Mouse (Mus musculus): ENCODE data around the gene Gm13696. TPM values are rescaled to one million over a fixed set of nuclear protein-coding genes. Genes with fewer than 3 reads are reported as not detected.
"Not testable (repeated sequence)": the region's sequence is repeated elsewhere in the genome, so short reads cannot be mapped to it uniquely, and the experiment has no call there.

Gene Gm13696
- not detected in 2 replicates for polyA plus RNA-seq (2016; fragmentation: Nextera tagmentation; extraction: Ambion mirVana)

GRCm38 (mm10) chr2:83972823-83973222 lies at the start of gene Gm13696:
Gm13696 (plus strand) TSS chr2:83973123.
- H3K9me3 ChIP-seq; H3K27ac ChIP-seq; DNase-seq (ENCODE audit: low spot score); H3K4me3 ChIP-seq; H3K27me3 ChIP-seq (ENCODE audit: insufficient read depth, poor library complexity, severe bottlenecking); H3K36me3 ChIP-seq; H3K4me1 ChIP-seq: not testable (repeated sequence)
- WGBS, result no CpG with 5 or more reads among the region's 6 CpGs

GRCm38 (mm10) chr2:83929478-83930088 lies 43.3 kb upstream of the Gm13696 start:
- Histone ChIP-seq H3K4me1 (no peaks in the 10 kb centered on the region), H3K27me3 (ENCODE audit: insufficient read depth, poor library complexity, severe bottlenecking) (no peaks in the 10 kb centered on the region), H3K27ac (no peak overlapping the region), H3K9me3 (no peaks in the 10 kb centered on the region), H3K36me3 (no peaks in the 10 kb centered on the region), H3K4me3 (no peak overlapping the region)
- WGBS, result 67% methylated on average over 2 of the region's 2 CpGs
- no peak for DNase-seq (ENCODE audit: low spot score)

GRCm38 (mm10) chr2:83940931-83941361 lies 32.0 kb upstream of the Gm13696 start, which contains the start of gene Zswim2:
Zswim2 (minus strand) TSS chr2:83941228.
- no peak within 1 kb of the TSS for H3K27ac ChIP-seq
- no peaks in the 10 kb centered on the region for H3K27me3 ChIP-seq (ENCODE audit: insufficient read depth, poor library complexity, severe bottlenecking)
- peaks cover 4% of the 10 kb centered on the region for H3K4me1 ChIP-seq
- 2% methylated on average over 20 of the region's 20 CpGs for WGBS
- peak within 1 kb of the TSS; percentile 52 for H3K4me3 ChIP-seq
- peak; percentile 81 for DNase-seq (ENCODE audit: low spot score)
- no peaks in the 10 kb centered on the region for H3K9me3 ChIP-seq
- H3K36me3 ChIP-seq, result no peaks in the 10 kb centered on the region

GRCm38 (mm10) chr2:83941378-83941777 lies 31.5 kb upstream of the Gm13696 start:
- Histone ChIP-seq H3K27me3 (ENCODE audit: insufficient read depth, poor library complexity, severe bottlenecking) (no peaks in the 10 kb centered on the region), H3K4me1 (peaks cover 4% of the 10 kb centered on the region), H3K36me3 (no peaks in the 10 kb centered on the region), H3K9me3 (no peaks in the 10 kb centered on the region), H3K27ac (no peak overlapping the region), H3K4me3 (peak overlapping the region; percentile 52)
- DNase-seq (ENCODE audit: low spot score), result no peak
- WGBS, result 53% methylated on average over 3 of the region's 3 CpGs

- H3K9me3 ChIP-seq, result no peaks in the 10 kb centered on the region
- no peaks in the 10 kb centered on the region for H3K27me3 ChIP-seq (ENCODE audit: insufficient read depth, poor library complexity, severe bottlenecking)
- no peaks in the 10 kb centered on the region for H3K36me3 ChIP-seq
- no peak for DNase-seq (ENCODE audit: low spot score)
- H3K4me3 ChIP-seq, result no peak overlapping the region
- peaks cover 4% of the 10 kb centered on the region for H3K4me1 ChIP-seq
- H3K27ac ChIP-seq, result no peak overlapping the region
- WGBS, result 38% methylated on average over 4 of the region's 4 CpGs
Measured at GRCm38 (mm10) chr2:83941792-83942191, 31.1 kb upstream of the Gm13696 start.

- not testable (repeated sequence) for H3K9me3 ChIP-seq; H3K4me1 ChIP-seq; H3K4me3 ChIP-seq; H3K27ac ChIP-seq; H3K27me3 ChIP-seq (ENCODE audit: insufficient read depth, poor library complexity, severe bottlenecking); H3K36me3 ChIP-seq; DNase-seq (ENCODE audit: low spot score)
- WGBS, result no CpG with 5 or more reads among the region's 6 CpGs
Measured at GRCm38 (mm10) chr2:83955393-83955792, 17.5 kb upstream of the Gm13696 start, which contains the start of gene Gm13698. Gm13698 (plus strand) TSS chr2:83955693.

GRCm38 (mm10) chr2:83961203-83961602 lies 11.7 kb upstream of the Gm13696 start, which contains the start of gene Gm13693:
Gm13693 (plus strand) TSS chr2:83961503.
- H3K4me1 ChIP-seq; H3K9me3 ChIP-seq; H3K27ac ChIP-seq; H3K4me3 ChIP-seq; H3K36me3 ChIP-seq; H3K27me3 ChIP-seq (ENCODE audit: insufficient read depth, poor library complexity, severe bottlenecking); DNase-seq (ENCODE audit: low spot score): not testable (repeated sequence)
- WGBS, result no CpG with 5 or more reads among the region's 6 CpGs

- not testable (repeated sequence) for H3K27ac ChIP-seq; DNase-seq (ENCODE audit: low spot score); H3K4me3 ChIP-seq; H3K9me3 ChIP-seq; H3K27me3 ChIP-seq (ENCODE audit: insufficient read depth, poor library complexity, severe bottlenecking); H3K4me1 ChIP-seq; H3K36me3 ChIP-seq
- no CpG with 5 or more reads among the region's 6 CpGs for whole genome bisulfite sequencing
Measured at GRCm38 (mm10) chr2:83967013-83967412, 5.9 kb upstream of the Gm13696 start, which contains the start of gene Gm13695. Gm13695 (plus strand) TSS chr2:83967313.

- not testable (repeated sequence) for H3K27me3 ChIP-seq (ENCODE audit: insufficient read depth, poor library complexity, severe bottlenecking); H3K27ac ChIP-seq; H3K9me3 ChIP-seq; H3K4me1 ChIP-seq; H3K36me3 ChIP-seq; DNase-seq (ENCODE audit: low spot score); H3K4me3 ChIP-seq
- no CpG with 5 or more reads among the region's 6 CpGs for WGBS
Measured at GRCm38 (mm10) chr2:83978633-83979032, 5.7 kb downstream of the Gm13696 start, which contains the start of gene Gm13694. Gm13694 (plus strand) TSS chr2:83978933.

- WGBS, result no CpG with 5 or more reads among the region's 6 CpGs
- H3K4me3 ChIP-seq, result not testable (repeated sequence)
Measured at GRCm38 (mm10) chr2:83984443-83984842, 11.5 kb downstream of the Gm13696 start, which contains the start of gene Gm13697. Gm13697 (plus strand) TSS chr2:83984743.

GRCm38 (mm10) chr2:83990253-83990652 lies 17.3 kb downstream of the Gm13696 start, which contains the start of gene Gm13691:
Gm13691 (plus strand) TSS chr2:83990553.
- not testable (repeated sequence) for H3K4me3 ChIP-seq; H3K4me1 ChIP-seq; H3K27ac ChIP-seq; H3K9me3 ChIP-seq; DNase-seq (ENCODE audit: low spot score); H3K36me3 ChIP-seq; H3K27me3 ChIP-seq (ENCODE audit: insufficient read depth, poor library complexity, severe bottlenecking)
- WGBS, result no CpG with 5 or more reads among the region's 6 CpGs

More at GRCm38 (mm10) chr2:83984443-83984842, 11.5 kb downstream of the Gm13696 start, which contains the start of gene Gm13697:
- not testable (repeated sequence) for H3K36me3 ChIP-seq; H3K27ac ChIP-seq; H3K4me1 ChIP-seq; DNase-seq (ENCODE audit: low spot score); H3K27me3 ChIP-seq (ENCODE audit: insufficient read depth, poor library complexity, severe bottlenecking); H3K9me3 ChIP-seq

GRCm38 (mm10) chr2:83993639-83994255 lies 20.8 kb downstream of the Gm13696 start:
- H3K27me3 ChIP-seq (ENCODE audit: insufficient read depth, poor library complexity, severe bottlenecking); H3K27ac ChIP-seq; DNase-seq (ENCODE audit: low spot score); H3K9me3 ChIP-seq; H3K4me3 ChIP-seq; H3K4me1 ChIP-seq; H3K36me3 ChIP-seq: not testable (repeated sequence)
- 52% methylated on average over 8 of the region's 9 CpGs for WGBS

- H3K4me3 ChIP-seq; DNase-seq (ENCODE audit: low spot score); H3K27me3 ChIP-seq (ENCODE audit: insufficient read depth, poor library complexity, severe bottlenecking); H3K36me3 ChIP-seq; H3K4me1 ChIP-seq; H3K9me3 ChIP-seq; H3K27ac ChIP-seq: not testable (repeated sequence)
- WGBS, result 71% methylated on average over 1 of the region's 3 CpGs
Measured at GRCm38 (mm10) chr2:83994526-83994925, 21.6 kb downstream of the Gm13696 start.

Data from heart, embryonic 10.5 days (tissue).